ENCODE assay signal across 30 mouse cellular contexts in the genomic region with DNA sequence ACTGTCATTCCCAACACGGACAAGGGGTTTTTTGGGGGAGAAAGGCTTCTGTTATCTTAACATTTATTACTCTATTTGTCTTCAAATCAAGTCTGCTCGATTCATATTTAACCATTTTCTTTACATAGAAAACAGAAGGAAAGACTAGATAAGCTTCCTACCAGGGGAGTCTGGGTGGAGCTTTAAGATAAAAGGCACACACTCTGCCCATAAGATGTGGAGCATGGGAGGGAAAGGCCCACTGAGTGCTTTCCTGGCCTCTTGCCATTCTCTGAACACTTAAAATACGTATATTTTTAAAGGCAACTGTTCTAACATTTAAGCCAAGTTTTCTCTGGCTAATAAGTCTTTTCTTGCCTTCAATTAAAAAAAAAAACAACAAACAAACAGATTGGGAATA. TPM values are rescaled to one million over a fixed set of nuclear protein-coding genes. Genes with fewer than 3 reads are reported as not detected.
DNase-seq lines count a peak whose midpoint lies in the region; ATAC-seq and TF ChIP-seq lines count a peak whose summit lies in the region.
"Had no signal": no experiment of that assay in that cellular context is flagged by ENCODE, and none has a peak within 500 bp of the region (broad histone marks: within the 10 kb centered on the region; RNA-seq: fewer than 3 reads in every experiment).

No protein-coding gene starts in this region.

- no peaks in the 10 kb centered on the region for H3K4me1 ChIP-seq in stomach, embryonic 15.5 days
- no peaks in the 10 kb centered on the region for H3K4me1 ChIP-seq in stomach, postnatal 0 days (replicated peaks; ENCODE audit: control insufficient read depth, insufficient read depth)
- H3K4me1 ChIP-seq in liver, embryonic 14.5 days (replicated peaks; ENCODE audit: control insufficient read depth in 2 of 2, insufficient read depth in 2 of 2, low read length in 1 of 2) = peaks cover 17 to 28% of the 10 kb centered on the region in 2 experiments
- H3K4me1 ChIP-seq: forebrain, embryonic 13.5 days; hindbrain, embryonic 15.5 days; midbrain, embryonic 15.5 days; neural tube, embryonic 12.5 days had no signal

- no peaks in the 10 kb centered on the region for H3K36me3 ChIP-seq in stomach, embryonic 15.5 days
- no peaks in the 10 kb centered on the region for H3K36me3 ChIP-seq in stomach, postnatal 0 days (ENCODE audit: control insufficient read depth, insufficient read depth, low read length)
- no peaks in the 10 kb centered on the region for H3K36me3 ChIP-seq in liver, embryonic 14.5 days (replicated peaks; ENCODE audit: control insufficient read depth, insufficient read depth, low read depth)
- H3K36me3 ChIP-seq: embryonic facial prominence, embryonic 10.5 days; G1E; heart, embryonic 15.5 days; hindbrain, embryonic 15.5 days; intestine, embryonic 15.5 days; limb, embryonic 15.5 days; midbrain, embryonic 15.5 days; neural tube, embryonic 12.5 days had no signal

- no peak overlapping the region for H3K9ac ChIP-seq in stomach, embryonic 15.5 days
- no peak overlapping the region for H3K9ac ChIP-seq in stomach, postnatal 0 days (ENCODE audit: low read length)
- H3K9ac ChIP-seq in liver, embryonic 14.5 days (replicated peaks) = peak overlapping the region; percentile 48
- H3K9ac ChIP-seq: forebrain, embryonic 13.5 days; heart, embryonic 15.5 days; hindbrain, embryonic 15.5 days; intestine, embryonic 15.5 days; limb, embryonic 15.5 days; midbrain, embryonic 15.5 days; neural tube, embryonic 12.5 days had no signal

- WGBS in stomach, embryonic 15.5 days = 32% methylated on average over 3 of the region's 3 CpGs
- WGBS in stomach, postnatal 0 days = 25% methylated on average over 3 of the region's 3 CpGs
- WGBS in liver, embryonic 14.5 days (ENCODE audit: insufficient replicate concordance) = 17% methylated on average over 3 of the region's 3 CpGs

- H3K4me3 ChIP-seq in stomach, embryonic 15.5 days (replicated peaks) = no peak overlapping the region
- no peak overlapping the region for H3K4me3 ChIP-seq in stomach, postnatal 0 days (ENCODE audit: low read depth, low read length)
- H3K4me3 ChIP-seq in liver, embryonic 14.5 days (ENCODE audit: insufficient read depth in 1 of 2, low read depth in 2 of 2, low read length in 2 of 2) = 0 out of 4 replicates have a peak overlapping the region, but pooled peaks of 1 of the 2 experiments have one; percentile 8
- H3K4me3 ChIP-seq in left cerebral cortex, adult 2 months = no peak overlapping the region
- H3K4me3 ChIP-seq: embryonic facial prominence, embryonic 10.5 days; forebrain, embryonic 13.5 days; heart, adult 2 months; heart, embryonic 15.5 days; hindbrain, embryonic 15.5 days; intestine, embryonic 15.5 days; limb, embryonic 15.5 days; megakaryocyte, embryonic 14.5 days; midbrain, embryonic 15.5 days; neural tube, embryonic 12.5 days had no signal

- intact Hi-C loops in left cerebral cortex, adult 2 months (cut with DNase I) = no loop called here

- peak; percentile 79; the same call in 1 of the 2 replicates for ATAC-seq in stomach, embryonic 15.5 days (ENCODE audit: insufficient read depth, low FRiP score, low read depth)
- ATAC-seq in stomach, postnatal 0 days (ENCODE audit: low FRiP score, low TSS enrichment) = no peak
- peak; percentile 87 for ATAC-seq in common myeloid progenitor, adult 5-6 weeks (replicated peaks; ENCODE audit: low read depth, poor library complexity, severe bottlenecking)
- ATAC-seq in liver, embryonic 14.5 days (ENCODE audit: insufficient read depth) = peak; percentile 92
- ATAC-seq: forebrain, embryonic 13.5 days; intestine, embryonic 15.5 days; midbrain, embryonic 15.5 days had no signal

- TF ChIP-seq EP300 in stomach, postnatal 0 days (optimal IDR thresholded peaks at IDR 0.05) = no peak
- peak; percentile 86 for TF ChIP-seq EP300 in liver, embryonic 14.5 days (IDR thresholded peaks at IDR 0.05; ENCODE audit: low read depth)

- TF ChIP-seq CTCF in stomach, postnatal 0 days (IDR thresholded peaks at IDR 0.05; ENCODE audit: low read depth) = no peak
- TF ChIP-seq CTCF in liver, embryonic 14.5 days (IDR thresholded peaks at IDR 0.05; ENCODE audit: low read depth) = no peak
- TF ChIP-seq CTCF in left cerebral cortex, adult 2 months (IDR thresholded peaks at IDR 0.05) = no peak

- no peak for DNase-seq in stomach, postnatal 0 days (ENCODE audit: low spot score)
- peak; percentile 69 to 74 (median 73) for DNase-seq in liver, embryonic 14.5 days (ENCODE audit: low read depth in 3 of 3, low spot score in 3 of 3)
- no peak for DNase-seq in left cerebral cortex, adult 2 months (ENCODE audit: extremely low spot score in 1 of 2, low spot score in 2 of 2)
- DNase-seq in thymus, adult 18-20 months = no peak
- no peak for DNase-seq in adrenal gland, postnatal 14 days
- DNase-seq: adrenal gland, postnatal 10 days; B cell, adult 2 months; cerebellum, adult 11 months; cerebellum, adult 9-11 months; gastrocnemius, postnatal 36 days; heart, adult 2 months; heart, postnatal 36 days; kidney, adult 9 months; kidney, postnatal 14 days; right cerebral cortex, postnatal 4 days; thymus, adult 2 months; thymus, postnatal 4 days had no signal

- H3K27ac ChIP-seq in stomach, embryonic 15.5 days = no peak overlapping the region
- H3K27ac ChIP-seq in stomach, postnatal 0 days (replicated peaks) = no peak overlapping the region
- H3K27ac ChIP-seq in liver, embryonic 14.5 days = peak overlapping the region; percentile 44
- no peak overlapping the region for H3K27ac ChIP-seq in left cerebral cortex, adult 2 months
- H3K27ac ChIP-seq: embryonic facial prominence, embryonic 10.5 days; forebrain, embryonic 13.5 days; heart, adult 2 months; heart, embryonic 15.5 days; hindbrain, embryonic 15.5 days; intestine, embryonic 15.5 days; limb, embryonic 15.5 days; midbrain, embryonic 15.5 days; neural tube, embryonic 12.5 days had no signal

- H3K27me3 ChIP-seq in stomach, embryonic 15.5 days (replicated peaks) = no peaks in the 10 kb centered on the region
- H3K27me3 ChIP-seq in stomach, postnatal 0 days (ENCODE audit: control insufficient read depth, insufficient read depth, low read length) = no peaks in the 10 kb centered on the region
- H3K27me3 ChIP-seq in liver, embryonic 14.5 days (ENCODE audit: control insufficient read depth, insufficient read depth, low read length) = no peaks in the 10 kb centered on the region
- H3K27me3 ChIP-seq: CH12.LX; forebrain, embryonic 13.5 days; heart, embryonic 15.5 days; hindbrain, embryonic 15.5 days; intestine, embryonic 15.5 days; limb, embryonic 15.5 days; midbrain, embryonic 15.5 days; neural tube, embryonic 12.5 days had no signal

- no peaks in the 10 kb centered on the region for H3K9me3 ChIP-seq in stomach, embryonic 15.5 days
- no peaks in the 10 kb centered on the region for H3K9me3 ChIP-seq in stomach, postnatal 0 days (ENCODE audit: control insufficient read depth, low read length)
- no peaks in the 10 kb centered on the region for H3K9me3 ChIP-seq in liver, embryonic 14.5 days (ENCODE audit: control insufficient read depth, low read length)
- H3K9me3 ChIP-seq: embryonic facial prominence, embryonic 10.5 days; forebrain, embryonic 13.5 days; G1E; heart, embryonic 15.5 days; hindbrain, embryonic 15.5 days; intestine, embryonic 15.5 days; limb, embryonic 15.5 days; megakaryocyte, embryonic 14.5 days; midbrain, embryonic 15.5 days; neural tube, embryonic 12.5 days had no signal

- no peak overlapping the region for H3K4me2 ChIP-seq in stomach, embryonic 15.5 days
- H3K4me2 ChIP-seq in stomach, postnatal 0 days (replicated peaks; ENCODE audit: low read depth) = no peak overlapping the region
- peak overlapping the region; percentile 67 for H3K4me2 ChIP-seq in liver, embryonic 14.5 days (ENCODE audit: low read depth)
- H3K4me2 ChIP-seq: forebrain, embryonic 13.5 days; heart, embryonic 15.5 days; hindbrain, embryonic 15.5 days; intestine, embryonic 15.5 days; limb, embryonic 15.5 days; midbrain, embryonic 15.5 days; neural tube, embryonic 12.5 days had no signal

RNA-seq across cellular contexts. Expression of a gene that starts 25.3 kb away (rescaled TPM):
- polyA plus RNA-seq in stomach, embryonic 15.5 days (2015; fragmentation: Nextera tagmentation; extraction: Ambion mirVana) = 104 and 114 TPM in 2 replicates
- 101 TPM in 2 replicates for polyA plus RNA-seq in stomach, postnatal 0 days (2015; fragmentation: Nextera tagmentation; extraction: Ambion mirVana)
- total RNA-seq in common myeloid progenitor, adult 5-6 weeks (2017) = 66.2 and 88.1 TPM in 2 replicates
- polyA plus RNA-seq in liver, embryonic 14.5 days (2012; rRNA removed) = 7.7 and 10.7 TPM in 2 replicates
- polyA plus RNA-seq in liver, embryonic 14.5 days (2014; fragmentation: Nextera tagmentation; extraction: Ambion mirVana) = 13.6 and 15.7 TPM in 2 replicates
- total RNA-seq in left cerebral cortex, adult 2 months (2021) = 100 to 1,000 TPM; 122 to 140 TPM
- total RNA-seq in adrenal gland, postnatal 14 days (2021) = 78.4 and 78.9 TPM in 2 replicates

RNA-seq across cellular contexts. Expression of a gene that starts 51.3 kb away (rescaled TPM):
- 2.3 and 2.9 TPM in 2 replicates for polyA plus RNA-seq in stomach, embryonic 15.5 days (2015; fragmentation: Nextera tagmentation; extraction: Ambion mirVana)
- 3.8 and 5.8 TPM in 2 replicates for polyA plus RNA-seq in stomach, postnatal 0 days (2015; fragmentation: Nextera tagmentation; extraction: Ambion mirVana)
- total RNA-seq in common myeloid progenitor, adult 5-6 weeks (2017) = 5.6 and 6.7 TPM in 2 replicates
- 0.68 and 1.2 TPM in 2 replicates for polyA plus RNA-seq in liver, embryonic 14.5 days (2012; rRNA removed)
- polyA plus RNA-seq in liver, embryonic 14.5 days (2014; fragmentation: Nextera tagmentation; extraction: Ambion mirVana) = 2.1 and 4.5 TPM in 2 replicates
- under 1 TPM; 0.33 to 0.59 TPM for total RNA-seq in left cerebral cortex, adult 2 months (2021)
- total RNA-seq in adrenal gland, postnatal 14 days (2021) = 6.5 and 111 TPM in 2 replicates
- total RNA-seq: CH12.LX; G1E; gastrocnemius, postnatal 36 days; heart, adult 2 months; heart, postnatal 36 days had no signal
- polyA plus RNA-seq: embryonic facial prominence, embryonic 10.5 days; forebrain, embryonic 13.5 days; G1E had no signal

Comparison
In these comparisons a context has a peak if more than half of its experiments do, and no peak if none do; other contexts are left out.
1. DNase-seq: peak in liver, embryonic 14.5 days (3 of 3); none in stomach, postnatal 0 days (single experiment), left cerebral cortex, adult 2 months (0 of 2), thymus, adult 18-20 months (0 of 2) and adrenal gland, postnatal 14 days (single experiment).